Mouse (Mus musculus) heart, embryonic 11.5 days (tissue): Measurements from ENCODE around the gene Zfp949. TPM values are rescaled to one million over a fixed set of nuclear protein-coding genes. Genes with fewer than 3 reads are reported as not detected.
"Not testable (repeated sequence)": the region's sequence is repeated elsewhere in the genome, so short reads cannot be mapped to it uniquely, and the experiment has no call there.

Experiments used
- ATAC-seq: fragments of 200-750 bp; cut with Nextera tagmentation; replicated peaks from 2 replicates; pipeline ENCODE4 v1.8.0; 2017; ENCODE audit warnings: moderate library complexity; ENCODE audit not compliant: insufficient number of reproducible peaks, low FRiP score, low TSS enrichment
- H3K27ac ChIP-seq: fragments of 300-500 bp; sonication (generic); 2 replicates; pipeline ENCODE4 v1.5.1; 2014; ENCODE audit warnings: mild to moderate bottlenecking, low read depth, low read length
- H3K27me3 ChIP-seq: fragments of 300-500 bp; sonication (generic); 2 replicates; pipeline ENCODE4 v1.6.1; 2014; ENCODE audit warnings: mild to moderate bottlenecking, low read length, mixed read lengths; ENCODE audit not compliant: control insufficient read depth, insufficient read depth
- H3K36me3 ChIP-seq: fragments of 300-500 bp; sonication (generic); 2 replicates; pipeline ENCODE4 v1.6.1; 2014; ENCODE audit warnings: mild to moderate bottlenecking, low read length, moderate library complexity, mixed read lengths; ENCODE audit not compliant: control insufficient read depth, insufficient read depth
- H3K4me1 ChIP-seq: fragments of 300-500 bp; sonication (generic); 2 replicates; pipeline ENCODE4 v1.6.1; 2014; ENCODE audit warnings: low read length; ENCODE audit not compliant: control insufficient read depth, insufficient read depth
- H3K4me2 ChIP-seq: fragments of 300-500 bp; sonication (generic); 2 replicates; pipeline ENCODE4 v1.6.1; 2014; ENCODE audit warnings: mild to moderate bottlenecking, moderate library complexity
- H3K4me3 ChIP-seq: fragments of 300-500 bp; sonication (generic); 2 replicates; pipeline ENCODE4 v1.5.1; 2014; ENCODE audit warnings: low read depth, low read length
- H3K9ac ChIP-seq: fragments of 300-500 bp; sonication (generic); 2 replicates; pipeline ENCODE4 v1.6.1; 2014; ENCODE audit warnings: mild to moderate bottlenecking, low read depth, low read length, moderate library complexity
- H3K9me3 ChIP-seq: fragments of 300-500 bp; sonication (generic); replicated peaks from 2 replicates; pipeline ENCODE4 v1.6.1; 2016; ENCODE audit warnings: low read length; ENCODE audit not compliant: control insufficient read depth
- WGBS: fragments of 180-500 bp; shearing (Covaris S2); extraction: QIAGEN DNeasy Blood & Tissue Kit; methylation state at CpG from one replicate; pipeline ENCODE4 v1.1.7; 2014; ENCODE audit not compliant: insufficient replicate concordance; 5-methylcytosine and 5-hydroxymethylcytosine counted together
- polyA plus RNA-seq: library from polyadenylated mRNA; unstranded; fragments of >200 nt; fragmentation: Nextera tagmentation; extraction: Ambion mirVana; gene quantifications from 2 replicates; pipeline ENCODE4 v1.2.1, GENCODE M21; 2014

The Zfp949 gene
- polyA plus RNA-seq, 1 experiment from 2014 or later: 5.9 TPM

DNA sequence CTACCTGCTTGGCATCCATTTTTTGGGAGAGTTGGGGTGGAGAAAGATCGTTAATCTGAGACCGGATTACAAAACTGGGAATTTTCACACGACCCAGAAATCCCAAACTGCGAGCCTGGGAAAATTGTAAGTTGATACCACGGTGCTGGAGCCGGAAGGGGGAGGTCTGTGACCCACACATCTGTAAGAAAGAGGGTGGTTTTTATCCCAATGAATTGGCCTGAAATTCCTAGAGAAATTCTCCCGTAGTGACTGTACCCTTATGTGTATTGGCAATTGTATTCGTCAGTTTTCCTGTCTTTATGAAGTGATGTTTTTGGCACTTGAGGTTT lies 760 bp downstream of the Zfp949 start:
- Histone ChIP-seq H3K9ac (peak overlapping the region; percentile 75), H3K4me2 (peak overlapping the region; percentile 61), H3K4me3 (peak overlapping the region; percentile 64), H3K27me3 (no peaks in the 10 kb centered on the region), H3K27ac (no peak overlapping the region), H3K4me1 (no peaks in the 10 kb centered on the region), H3K9me3 (no peaks in the 10 kb centered on the region), H3K36me3 (no peaks in the 10 kb centered on the region)
- WGBS: 4% methylated on average over 8 of the region's 8 CpGs
- ATAC-seq: 0 out of 2 replicates have a peak, but pooled peaks have one; percentile 5

DNA sequence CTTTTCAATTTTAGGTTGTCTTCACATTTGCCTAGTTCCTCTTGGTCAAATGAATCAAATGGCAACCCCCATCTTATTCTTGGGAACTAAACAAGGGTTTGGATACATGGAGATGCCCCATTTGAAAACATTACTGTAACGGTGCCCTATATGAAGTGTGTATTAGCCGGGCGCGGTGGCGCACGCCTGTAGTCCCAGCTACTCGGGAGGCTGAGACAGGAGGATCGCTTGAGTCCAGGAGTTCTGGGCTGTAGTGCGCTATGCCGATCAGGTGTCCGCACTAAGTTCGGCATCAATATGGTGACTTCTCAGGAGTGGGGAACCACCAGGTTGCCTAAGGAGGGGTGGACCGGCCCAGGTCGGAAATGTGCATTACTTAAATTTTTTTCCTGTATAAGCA lies 5.3 kb downstream of the Zfp949 start:
- H3K27me3 ChIP-seq: no peaks in the 10 kb centered on the region
- H3K27ac ChIP-seq: no peak overlapping the region
- H3K9ac ChIP-seq: no peak overlapping the region
- no peak overlapping the region for H3K4me3 ChIP-seq
- 0 out of 2 replicates have a peak, but pooled peaks cover 2% of the 10 kb centered on the region for H3K36me3 ChIP-seq
- H3K9me3 ChIP-seq: no peaks in the 10 kb centered on the region
- no peak overlapping the region for H3K4me2 ChIP-seq
- no peak for ATAC-seq
- no peaks in the 10 kb centered on the region for H3K4me1 ChIP-seq
- 95% methylated on average over 14 of the region's 14 CpGs for WGBS

DNA sequence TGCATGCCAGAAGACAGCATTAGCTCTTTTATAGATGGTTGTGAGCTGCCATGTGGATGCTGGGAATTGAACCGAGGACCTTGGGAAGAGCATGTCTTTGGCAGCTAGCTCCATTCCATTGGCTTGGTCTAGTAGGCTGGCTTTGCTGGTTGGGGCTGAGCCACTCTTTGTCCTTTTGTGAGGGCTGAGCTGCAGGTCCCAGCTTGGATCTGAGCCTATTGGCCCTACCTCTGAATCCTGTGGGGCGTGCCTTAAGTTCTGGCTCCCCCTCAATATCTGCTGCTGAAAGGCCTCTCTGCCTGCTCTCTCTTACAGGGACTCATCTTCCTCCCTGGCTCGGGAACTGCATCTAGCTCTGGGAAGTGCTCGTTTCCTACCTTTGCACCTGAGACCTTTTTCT lies 10.3 kb downstream of the Zfp949 start:
- Histone ChIP-seq H3K4me1 (no peaks in the 10 kb centered on the region), H3K27me3 (no peaks in the 10 kb centered on the region), H3K36me3 (peaks cover 6% of the 10 kb centered on the region), H3K4me3 (no peak overlapping the region), H3K9me3 (no peaks in the 10 kb centered on the region), H3K4me2 (no peak overlapping the region), H3K9ac (no peak overlapping the region), H3K27ac (no peak overlapping the region)
- WGBS: 78% methylated on average over 4 of the region's 4 CpGs
- ATAC-seq: no peak

DNA sequence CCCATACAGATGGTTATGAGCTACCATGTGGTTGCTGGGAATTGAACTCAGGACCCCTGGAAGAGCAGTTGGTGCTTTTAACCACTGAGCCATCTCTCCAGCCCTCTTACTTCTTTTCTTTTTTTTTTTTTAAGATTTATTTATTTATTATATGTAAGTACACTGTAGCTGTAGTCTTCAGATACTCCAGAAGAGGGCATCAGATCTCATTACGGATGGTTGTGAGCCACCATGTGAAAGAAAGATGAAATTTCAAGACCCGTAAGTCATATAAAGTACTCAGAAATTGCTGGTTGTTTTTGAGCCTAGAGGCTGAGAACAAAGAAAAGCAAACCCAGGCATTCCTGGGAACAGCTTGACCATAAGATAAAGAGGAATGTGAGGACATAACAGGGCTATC lies 13.7 kb downstream of the Zfp949 start:
- not testable (repeated sequence) for H3K27ac ChIP-seq, H3K9ac ChIP-seq, ATAC-seq, H3K27me3 ChIP-seq, H3K4me1 ChIP-seq, H3K4me3 ChIP-seq, H3K4me2 ChIP-seq, H3K9me3 ChIP-seq, H3K36me3 ChIP-seq
- WGBS: 90% methylated on average over 2 of the region's 2 CpGs

DNA sequence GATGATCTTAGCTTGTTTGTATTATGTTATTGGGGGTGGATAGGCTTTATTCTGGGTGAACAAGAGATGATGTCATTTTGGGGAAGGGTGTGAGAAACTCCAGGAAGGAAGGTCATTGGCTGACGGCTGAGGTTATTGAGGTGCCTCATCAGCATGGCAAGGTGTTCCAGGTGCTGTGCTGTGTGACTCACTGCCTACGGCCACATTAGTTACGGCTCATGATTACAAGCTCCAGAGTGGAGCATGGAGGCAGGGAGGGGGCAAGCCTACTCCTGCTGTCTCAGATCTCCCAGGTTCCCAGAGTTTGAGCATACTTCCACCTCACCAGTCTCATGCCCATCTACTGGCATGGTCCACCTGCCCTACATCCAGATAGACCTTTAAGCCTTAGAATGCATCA lies 22.7 kb downstream of the Zfp949 start:
- H3K27me3 ChIP-seq, H3K27ac ChIP-seq, ATAC-seq, H3K4me1 ChIP-seq, H3K4me2 ChIP-seq, H3K9ac ChIP-seq, H3K4me3 ChIP-seq: not testable (repeated sequence)
- Histone ChIP-seq H3K36me3 (peaks cover 36% of the 10 kb centered on the region), H3K9me3 (peaks cover 18% of the 10 kb centered on the region)
- 94% methylated on average over 3 of the region's 3 CpGs for WGBS

DNA sequence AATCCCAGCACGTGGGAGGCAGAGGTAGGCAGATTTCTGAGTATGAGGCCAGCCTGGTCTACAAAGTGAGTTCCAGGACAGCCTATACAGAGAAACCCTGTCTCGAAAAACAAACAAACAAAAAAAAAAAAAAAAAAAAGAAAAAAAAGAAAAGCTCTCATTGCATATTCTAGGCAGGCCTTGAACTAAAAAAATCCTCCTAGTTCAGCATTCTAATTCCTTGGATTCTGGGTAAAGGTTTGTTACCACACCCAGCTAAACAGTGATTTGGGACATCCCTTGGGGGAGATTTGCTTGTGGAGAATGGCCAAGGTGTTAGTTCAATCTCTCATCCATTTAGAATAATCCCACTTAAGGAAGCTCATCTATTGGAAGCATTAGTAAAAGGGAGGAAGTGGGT lies 32.8 kb downstream of the Zfp949 start, which contains the start of gene Trim43a:
Gene Trim43a, plus strand, starts transcription at position 301 of the 400 bp plus-strand sequence.
- not testable (repeated sequence) for H3K4me1 ChIP-seq, H3K27ac ChIP-seq, H3K27me3 ChIP-seq, H3K4me3 ChIP-seq, ATAC-seq, H3K9ac ChIP-seq, H3K36me3 ChIP-seq, H3K4me2 ChIP-seq, H3K9me3 ChIP-seq
- WGBS: 66% methylated on average over 2 of the region's 2 CpGs

DNA sequence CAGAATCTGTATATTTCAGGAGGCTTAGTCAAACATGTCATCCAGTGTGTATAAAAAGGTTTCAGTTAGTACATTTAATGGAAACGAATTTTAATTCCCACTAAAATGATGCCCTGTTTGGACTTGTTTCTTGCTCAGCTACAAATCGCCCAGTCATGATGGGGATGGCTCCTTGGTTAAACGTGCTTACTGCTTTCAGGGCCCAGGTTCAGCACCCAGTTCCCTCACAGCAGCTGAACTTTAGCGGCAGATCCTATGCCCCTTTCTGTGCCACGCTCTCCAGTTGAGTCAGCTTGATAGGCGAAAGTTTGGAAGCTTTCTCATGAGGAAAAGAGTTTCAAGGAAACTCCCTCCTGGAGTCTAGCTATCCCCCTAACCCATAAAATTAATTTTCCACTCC lies 45.9 kb downstream of the Zfp949 start:
- ATAC-seq, H3K9ac ChIP-seq, H3K27me3 ChIP-seq, H3K27ac ChIP-seq, H3K4me1 ChIP-seq, H3K4me2 ChIP-seq, H3K4me3 ChIP-seq, H3K36me3 ChIP-seq, H3K9me3 ChIP-seq: not testable (repeated sequence)
- WGBS: 71% methylated on average over 6 of the region's 6 CpGs

DNA sequence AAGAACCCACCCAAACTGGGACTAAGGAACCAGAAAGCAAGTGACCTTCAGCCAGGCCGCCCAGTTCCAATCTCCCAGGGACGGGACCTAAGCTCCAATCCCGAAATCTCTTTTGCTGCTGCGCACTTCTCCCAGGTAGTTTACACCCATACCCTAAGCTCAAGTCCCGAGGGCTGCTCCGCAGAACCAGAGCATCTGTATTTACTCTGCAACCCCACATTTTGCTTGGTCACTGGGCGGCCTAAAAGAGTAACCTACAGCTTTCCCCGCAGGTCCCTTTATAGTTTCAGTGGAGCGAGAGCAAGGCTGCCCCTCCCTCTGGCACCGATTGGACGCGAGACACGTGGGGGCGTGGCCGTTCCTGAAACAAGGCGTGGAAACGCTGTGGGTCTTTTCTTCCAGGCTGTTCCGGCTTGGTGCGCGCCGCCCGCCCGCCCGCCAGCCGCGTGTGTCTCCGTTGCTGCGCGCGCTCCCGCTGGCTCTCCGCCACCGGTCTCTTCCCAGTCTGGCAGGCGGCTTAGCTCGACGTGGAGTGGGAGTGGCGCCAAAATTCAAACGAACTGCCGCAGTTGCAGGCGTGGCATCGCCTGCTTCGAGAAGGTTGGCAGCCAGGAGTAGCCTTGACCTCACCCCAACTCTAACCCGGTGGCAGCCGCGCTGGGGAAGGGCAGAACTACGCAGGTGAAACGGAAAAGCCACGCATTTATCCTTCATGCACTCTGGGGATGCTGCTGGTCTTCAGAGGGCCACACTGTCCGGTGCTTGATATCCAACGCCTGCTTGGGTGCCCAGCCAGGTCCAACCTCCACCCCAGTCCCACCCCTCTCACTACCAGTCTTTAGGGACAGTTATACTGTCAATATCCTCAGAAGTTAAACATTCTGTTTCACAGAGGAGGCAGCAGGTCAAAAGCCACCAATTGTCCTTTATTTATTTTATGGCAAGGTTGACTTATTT lies 51.7 kb downstream of the Zfp949 start:
- H3K4me1 ChIP-seq, H3K27me3 ChIP-seq, H3K36me3 ChIP-seq, H3K27ac ChIP-seq, H3K9me3 ChIP-seq: not testable (repeated sequence)
- H3K4me3 ChIP-seq: peak overlapping the region; percentile 30
- 2% methylated on average over 48 of the region's 50 CpGs for WGBS
- 0 out of 2 replicates have a peak overlapping the region, but pooled peaks have one; percentile 39 for H3K9ac ChIP-seq
- peak; percentile 97 for ATAC-seq
- H3K4me2 ChIP-seq: peak overlapping the region; percentile 62
